Mouse (Mus musculus) liver, embryonic 15.5 days (tissue): ENCODE measurements around the gene Cyp19a1. TPM values are rescaled to one million over a fixed set of nuclear protein-coding genes. Genes with fewer than 3 reads are reported as not detected.

Source experiments
- ATAC-seq: fragments of 200-750 bp; cut with Nextera tagmentation; 2 replicates; pipeline ENCODE4 v1.8.0; 2017; ENCODE audit warnings: moderate number of reproducible peaks, mild to moderate bottlenecking, moderate library complexity; ENCODE audit not compliant: insufficient read depth
- H3K27ac ChIP-seq: fragments of 300-500 bp; sonication (generic); replicated peaks from 2 replicates; pipeline ENCODE4 v1.5.1; 2015; ENCODE audit warnings: mild to moderate bottlenecking, inconsistent platforms
- H3K27me3 ChIP-seq: fragments of 300-500 bp; sonication (generic); 2 replicates; pipeline ENCODE4 v1.6.1; 2015; ENCODE audit warnings: mild to moderate bottlenecking, inconsistent platforms
- H3K36me3 ChIP-seq: fragments of 300-500 bp; sonication (generic); replicated peaks from 2 replicates; pipeline ENCODE4 v1.6.1; 2015; ENCODE audit warnings: moderate library complexity, mild to moderate bottlenecking, inconsistent platforms
- H3K4me1 ChIP-seq: fragments of 300-500 bp; sonication (generic); replicated peaks from 2 replicates; pipeline ENCODE4 v1.6.1; 2015; ENCODE audit warnings: inconsistent platforms
- H3K4me2 ChIP-seq: fragments of 300-500 bp; sonication (generic); 2 replicates; pipeline ENCODE4 v1.6.1; 2015; ENCODE audit warnings: moderate library complexity, mild to moderate bottlenecking, inconsistent platforms
- H3K4me3 ChIP-seq: fragments of 300-500 bp; sonication (generic); replicated peaks from 2 replicates; pipeline ENCODE4 v1.5.1; 2015; ENCODE audit warnings: mild to moderate bottlenecking, inconsistent platforms
- H3K9ac ChIP-seq: fragments of 300-500 bp; sonication (generic); 2 replicates; pipeline ENCODE4 v1.6.1; 2015; ENCODE audit warnings: moderate library complexity, mild to moderate bottlenecking, inconsistent platforms
- H3K9me3 ChIP-seq: fragments of 300-500 bp; sonication (generic); replicated peaks from 2 replicates; pipeline ENCODE4 v1.6.1; 2016; ENCODE audit warnings: inconsistent platforms
- WGBS: fragments of 180-500 bp; shearing (Covaris S2); methylation state at CpG from one replicate; pipeline ENCODE4 v1.1.7; 2015; ENCODE audit warnings: mixed read lengths; ENCODE audit not compliant: insufficient replicate concordance; 5-methylcytosine and 5-hydroxymethylcytosine counted together
- polyA plus RNA-seq: library from polyadenylated mRNA; unstranded; fragments of >200 nt; fragmentation: Nextera tagmentation; extraction: Ambion mirVana; gene quantifications from 2 replicates; pipeline ENCODE4 v1.2.1, GENCODE M21; 2015

Gene Cyp19a1
- polyA plus RNA-seq, 1 experiment from 2014 or later = not detected

DNA sequence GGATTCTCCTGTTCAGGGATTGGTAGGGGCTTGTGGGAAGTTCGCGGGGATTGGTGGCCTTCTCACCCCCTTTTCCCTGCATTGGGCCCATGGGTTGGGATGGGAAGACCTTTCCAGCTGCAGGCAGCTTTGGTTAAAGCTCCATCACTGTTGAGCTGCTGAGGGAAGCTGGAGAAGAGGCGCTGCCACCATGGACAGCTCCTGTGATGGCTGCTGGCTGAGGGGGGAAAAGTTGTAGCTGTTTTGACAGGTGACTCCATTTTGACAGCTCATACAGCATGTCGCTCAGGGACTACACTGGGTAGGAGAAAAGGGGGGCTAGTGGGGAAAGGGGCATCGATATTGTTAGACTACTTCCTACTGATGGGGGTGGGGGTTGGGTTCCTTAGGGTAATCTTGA is 3.0 kb upstream of the Cyp19a1 start:
- H3K9ac ChIP-seq = no peak overlapping the region
- no peaks in the 10 kb centered on the region for H3K36me3 ChIP-seq
- no peak for ATAC-seq
- no peaks in the 10 kb centered on the region for H3K27me3 ChIP-seq
- no peaks in the 10 kb centered on the region for H3K4me1 ChIP-seq
- H3K4me3 ChIP-seq = no peak overlapping the region
- no peak overlapping the region for H3K27ac ChIP-seq
- H3K9me3 ChIP-seq = no peaks in the 10 kb centered on the region
- WGBS = 29% methylated on average over 5 of the region's 5 CpGs
- no peak overlapping the region for H3K4me2 ChIP-seq

DNA sequence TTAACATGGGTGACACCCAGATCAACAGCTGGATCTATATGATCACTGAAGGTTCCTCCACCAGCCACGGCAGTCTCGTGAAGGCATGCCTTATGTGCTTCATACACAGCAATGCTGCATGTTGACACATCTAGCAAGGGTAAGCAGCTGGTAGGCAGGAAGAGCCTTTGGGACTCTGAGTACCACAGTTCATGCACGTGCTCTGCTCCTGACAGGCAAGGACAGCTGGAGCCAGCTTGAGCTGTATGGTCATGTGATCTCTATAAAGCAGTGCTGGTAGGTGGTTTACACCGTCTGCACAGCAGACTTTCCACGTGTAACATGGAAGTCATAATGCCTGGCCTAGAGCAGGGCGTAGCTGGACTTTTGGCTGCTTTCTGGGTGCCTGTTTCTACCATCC is 2.1 kb upstream of the Cyp19a1 start:
- Histone ChIP-seq H3K9me3 (no peaks in the 10 kb centered on the region), H3K27me3 (no peaks in the 10 kb centered on the region), H3K27ac (no peak overlapping the region), H3K4me2 (no peak overlapping the region), H3K36me3 (no peaks in the 10 kb centered on the region), H3K4me1 (no peaks in the 10 kb centered on the region), H3K9ac (no peak overlapping the region), H3K4me3 (no peak overlapping the region)
- 55% methylated on average over 6 of the region's 6 CpGs for WGBS
- ATAC-seq = no peak

DNA sequence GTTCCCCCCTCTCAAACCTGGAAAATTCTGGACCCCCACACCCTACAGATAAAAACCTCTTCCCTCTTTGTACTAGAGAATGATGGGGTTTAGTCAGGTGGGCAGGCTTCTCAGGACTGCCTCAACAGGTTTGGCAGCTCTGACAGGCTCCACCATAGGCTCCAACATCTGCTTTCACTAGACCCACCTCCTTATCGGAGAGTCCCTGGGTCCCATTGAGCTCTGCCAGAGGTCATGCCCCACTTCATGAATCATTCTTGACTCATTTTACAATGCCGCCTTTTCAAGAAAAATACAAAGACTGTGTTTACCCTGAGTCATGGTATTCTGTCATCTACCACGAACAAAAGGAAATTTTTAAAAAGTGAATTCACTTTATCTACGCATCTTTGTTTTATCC is 3.2 kb downstream of the Cyp19a1 start:
- H3K4me1 ChIP-seq = no peaks in the 10 kb centered on the region
- no peak overlapping the region for H3K27ac ChIP-seq
- H3K4me3 ChIP-seq = no peak overlapping the region
- 68% methylated on average over 4 of the region's 4 CpGs for WGBS
- no peak for ATAC-seq
- no peaks in the 10 kb centered on the region for H3K27me3 ChIP-seq
- no peaks in the 10 kb centered on the region for H3K9me3 ChIP-seq
- H3K4me2 ChIP-seq = no peak overlapping the region
- no peaks in the 10 kb centered on the region for H3K36me3 ChIP-seq
- H3K9ac ChIP-seq = no peak overlapping the region

DNA sequence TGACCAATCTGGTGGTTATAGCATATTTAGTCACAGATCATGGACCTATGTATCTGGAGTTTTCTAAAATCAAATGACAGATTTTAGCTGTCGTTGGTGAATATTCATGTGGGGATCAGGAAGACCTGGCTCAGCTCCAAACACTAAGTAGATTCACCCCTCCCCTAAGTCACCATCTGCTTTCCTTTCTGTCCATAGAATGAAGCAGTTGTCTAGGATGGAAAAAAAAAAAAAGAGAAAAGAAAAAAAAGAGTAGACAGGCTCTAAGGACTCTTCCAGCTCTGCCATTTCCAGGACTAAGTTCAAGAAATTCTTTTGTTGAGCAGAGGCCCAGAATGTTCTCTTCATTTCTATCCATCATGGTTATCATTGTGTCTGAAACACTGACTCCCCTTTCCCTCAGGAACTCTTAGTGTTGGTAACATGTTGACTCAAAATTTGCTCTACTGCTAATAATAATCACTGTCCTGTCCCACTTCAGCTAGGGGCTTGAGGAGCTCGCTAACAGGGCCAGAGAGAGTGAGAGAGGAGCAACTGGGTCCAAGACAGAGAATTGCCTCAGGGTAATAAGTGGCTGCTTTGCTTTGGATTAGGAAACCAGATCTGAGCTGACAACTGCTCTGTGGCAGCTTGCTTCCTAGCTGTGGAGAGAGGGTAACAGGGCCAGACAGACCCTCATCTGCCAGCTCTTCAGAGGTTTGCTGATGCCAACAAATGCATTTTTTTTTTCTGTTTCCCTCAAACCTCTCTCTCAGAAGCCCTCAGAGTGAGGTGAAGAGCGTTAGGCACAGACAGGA is 22.8 kb downstream of the Cyp19a1 start:
- ATAC-seq = no peak
- Histone ChIP-seq H3K4me1 (no peaks in the 10 kb centered on the region), H3K27me3 (no peaks in the 10 kb centered on the region), H3K9ac (no peak overlapping the region), H3K36me3 (no peaks in the 10 kb centered on the region), H3K4me2 (no peak overlapping the region), H3K9me3 (no peaks in the 10 kb centered on the region), H3K4me3 (no peak overlapping the region), H3K27ac (no peak overlapping the region)
- WGBS = 49% methylated on average over 3 of the region's 3 CpGs

DNA sequence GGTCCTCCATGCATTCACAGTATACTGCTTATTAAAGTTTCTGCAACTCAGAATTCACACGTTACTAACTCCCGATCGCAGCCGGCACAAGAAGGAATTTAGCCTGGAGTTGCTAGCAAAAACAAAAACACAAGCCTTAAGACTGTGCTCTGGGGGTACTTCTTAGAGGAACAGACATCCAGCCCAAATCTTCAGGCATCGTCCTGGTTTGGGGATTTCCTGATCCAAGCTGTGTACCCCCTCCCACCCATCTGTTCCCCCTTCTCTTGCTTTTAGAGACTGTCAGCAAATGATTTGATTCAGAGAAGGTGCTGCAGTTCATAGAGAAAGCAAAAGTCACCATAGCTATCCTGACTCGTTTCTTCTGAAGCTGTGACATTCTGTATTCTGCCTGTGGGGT is 40.3 kb downstream of the Cyp19a1 start:
- Histone ChIP-seq H3K27me3 (no peaks in the 10 kb centered on the region), H3K4me2 (no peak overlapping the region), H3K4me1 (no peaks in the 10 kb centered on the region), H3K4me3 (no peak overlapping the region), H3K36me3 (no peaks in the 10 kb centered on the region), H3K27ac (no peak overlapping the region), H3K9ac (no peak overlapping the region), H3K9me3 (no peaks in the 10 kb centered on the region)
- WGBS = 64% methylated on average over 6 of the region's 6 CpGs
- no peak for ATAC-seq

DNA sequence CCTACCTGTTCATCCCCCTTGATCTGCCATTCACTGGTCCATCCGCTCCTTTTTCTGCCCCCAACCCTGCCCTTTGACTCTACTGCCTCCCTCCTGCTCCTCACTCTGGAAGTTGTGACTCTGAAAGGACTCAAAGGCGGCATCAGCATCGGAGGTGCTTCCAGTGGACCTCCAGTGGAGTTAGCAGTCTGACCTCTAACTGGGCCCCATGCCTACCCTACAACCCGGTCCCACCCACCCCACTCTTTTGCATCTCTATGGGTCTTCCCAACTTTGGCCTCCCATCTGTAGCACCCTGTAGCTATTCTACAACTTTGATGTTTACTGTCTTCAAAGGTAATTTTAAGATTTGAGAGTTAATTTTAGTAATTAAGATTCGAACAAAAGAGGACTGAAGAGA is 51.4 kb downstream of the Cyp19a1 start:
- H3K36me3 ChIP-seq = no peaks in the 10 kb centered on the region
- H3K27me3 ChIP-seq = no peaks in the 10 kb centered on the region
- ATAC-seq = no peak
- no peak overlapping the region for H3K27ac ChIP-seq
- no peaks in the 10 kb centered on the region for H3K9me3 ChIP-seq
- no peak overlapping the region for H3K4me2 ChIP-seq
- WGBS = 44% methylated on average over 5 of the region's 5 CpGs
- no peak overlapping the region for H3K9ac ChIP-seq
- H3K4me3 ChIP-seq = no peak overlapping the region
- no peaks in the 10 kb centered on the region for H3K4me1 ChIP-seq

DNA sequence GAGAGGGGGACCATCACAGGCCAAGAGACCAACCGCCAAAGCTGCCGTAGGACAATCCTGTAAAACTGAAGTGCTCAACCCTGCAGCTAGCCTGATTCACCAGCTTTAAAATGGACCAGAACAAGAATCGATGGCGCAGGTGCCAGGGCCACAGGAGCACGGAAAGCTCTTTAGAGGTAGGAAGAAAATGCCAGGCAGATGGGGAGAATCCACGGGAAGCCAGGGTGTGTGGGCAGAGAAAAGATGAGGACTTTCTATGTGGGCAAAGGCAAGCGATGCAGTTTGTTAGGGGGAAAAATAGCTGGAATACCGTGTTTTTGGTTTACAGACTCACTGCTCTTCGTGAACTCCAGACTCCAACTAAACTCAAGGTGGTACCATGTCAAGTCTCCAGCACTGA is 53.0 kb downstream of the Cyp19a1 start:
- Histone ChIP-seq H3K4me2 (no peak overlapping the region), H3K4me1 (no peaks in the 10 kb centered on the region), H3K9me3 (no peaks in the 10 kb centered on the region), H3K36me3 (no peaks in the 10 kb centered on the region), H3K4me3 (no peak overlapping the region), H3K27me3 (no peaks in the 10 kb centered on the region), H3K27ac (no peak overlapping the region), H3K9ac (no peak overlapping the region)
- WGBS = 71% methylated on average over 9 of the region's 9 CpGs
- ATAC-seq = no peak

DNA sequence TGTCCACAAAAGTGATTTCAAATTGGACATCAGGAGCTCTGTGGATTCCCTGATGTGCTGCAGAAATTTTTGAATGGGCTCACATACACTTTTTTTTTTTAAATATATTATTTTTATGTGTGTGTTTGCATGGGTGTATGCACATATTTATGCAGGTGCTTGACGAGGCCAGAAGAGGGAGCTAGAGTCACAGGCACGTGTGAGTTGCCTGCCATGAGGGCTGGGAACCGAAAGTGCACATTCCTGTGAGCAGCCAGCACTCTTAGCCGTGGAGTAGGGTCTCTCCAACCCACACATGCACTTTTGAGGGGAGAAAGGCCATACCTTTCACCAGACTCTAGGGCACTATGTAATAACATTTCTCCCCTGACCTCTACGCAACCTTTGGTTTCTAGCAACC is 73.1 kb downstream of the Cyp19a1 start:
- no peak for ATAC-seq

DNA sequence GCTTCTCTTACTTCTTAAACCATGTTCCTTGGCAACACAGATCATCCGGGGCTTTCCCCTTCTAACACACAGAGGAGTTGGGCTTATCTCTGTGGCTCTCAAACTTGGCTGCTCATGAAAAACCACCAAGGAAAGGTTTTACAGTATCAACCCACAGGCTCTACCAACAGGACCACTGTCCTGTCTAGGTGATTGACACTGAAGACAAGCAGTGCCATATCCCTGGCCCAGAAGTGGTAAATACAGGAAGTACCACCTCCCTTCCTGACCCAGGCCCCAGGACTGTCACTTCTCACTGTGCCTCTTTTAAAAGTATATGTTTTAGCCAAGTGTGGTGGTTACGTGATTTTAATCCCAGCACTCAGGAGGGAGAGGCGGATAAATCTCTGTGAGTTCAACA is 76.5 kb downstream of the Cyp19a1 start:
- H3K27me3 ChIP-seq = no peaks in the 10 kb centered on the region
- H3K9ac ChIP-seq = no peak overlapping the region
- no peaks in the 10 kb centered on the region for H3K9me3 ChIP-seq
- WGBS = 40% methylated on average over 3 of the region's 3 CpGs
- no peaks in the 10 kb centered on the region for H3K36me3 ChIP-seq
- H3K27ac ChIP-seq = no peak overlapping the region
- no peak overlapping the region for H3K4me2 ChIP-seq
- H3K4me3 ChIP-seq = no peak overlapping the region
- ATAC-seq = no peak
- no peaks in the 10 kb centered on the region for H3K4me1 ChIP-seq

More for the DNA sequence above, 73.1 kb downstream of the Cyp19a1 start:
- Histone ChIP-seq H3K9me3 (no peaks in the 10 kb centered on the region), H3K27ac (no peak overlapping the region), H3K4me3 (no peak overlapping the region), H3K36me3 (no peaks in the 10 kb centered on the region), H3K27me3 (no peaks in the 10 kb centered on the region), H3K4me2 (no peak overlapping the region), H3K9ac (no peak overlapping the region), H3K4me1 (no peaks in the 10 kb centered on the region)
- 49% methylated on average over 5 of the region's 5 CpGs for WGBS

DNA sequence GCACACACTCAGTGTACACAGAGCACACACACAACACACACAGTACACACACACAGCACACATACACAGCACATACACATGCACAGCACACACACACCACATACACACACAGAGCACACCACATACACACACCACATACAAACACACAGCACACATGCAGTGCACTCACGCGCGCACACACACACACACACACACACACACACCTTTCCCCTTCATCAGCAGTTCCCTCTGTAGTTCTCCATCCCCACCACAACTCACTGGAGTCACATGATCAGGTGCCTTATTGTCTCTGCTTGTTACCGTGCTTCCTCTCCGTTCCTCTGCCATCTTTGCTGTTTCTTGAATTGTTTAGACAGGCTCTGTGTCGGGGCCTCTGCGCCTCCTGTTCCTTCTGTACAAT is 85.4 kb downstream of the Cyp19a1 start:
- Histone ChIP-seq H3K9ac (no peak overlapping the region), H3K4me1 (no peaks in the 10 kb centered on the region), H3K27me3 (no peaks in the 10 kb centered on the region), H3K27ac (no peak overlapping the region), H3K9me3 (no peaks in the 10 kb centered on the region), H3K36me3 (no peaks in the 10 kb centered on the region), H3K4me3 (no peak overlapping the region), H3K4me2 (no peak overlapping the region)
- 78% methylated on average over 7 of the region's 7 CpGs for WGBS
- no peak for ATAC-seq

DNA sequence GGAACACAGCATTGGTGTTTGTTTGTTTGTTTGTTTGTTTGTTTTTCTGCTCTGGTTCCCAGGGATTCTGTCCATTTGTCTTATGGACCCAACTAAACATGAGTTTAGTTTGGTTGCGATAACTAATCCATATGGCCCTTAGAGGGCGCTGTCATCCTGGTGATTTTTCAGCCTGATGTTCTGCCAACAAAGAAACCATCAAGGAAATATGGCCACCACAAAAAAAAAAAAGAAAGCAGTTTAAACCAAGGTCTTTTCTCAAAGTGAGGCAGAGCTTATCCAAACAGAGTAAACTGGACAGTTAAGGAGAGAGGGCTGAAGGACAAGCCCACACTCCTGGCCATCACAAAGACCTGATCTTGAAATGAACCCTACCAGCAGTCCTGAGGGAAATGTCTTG is 86.6 kb downstream of the Cyp19a1 start:
- H3K9me3 ChIP-seq = no peaks in the 10 kb centered on the region
- no peak overlapping the region for H3K9ac ChIP-seq
- no peak overlapping the region for H3K4me3 ChIP-seq
- 11% methylated on average over 2 of the region's 2 CpGs for WGBS
- no peaks in the 10 kb centered on the region for H3K4me1 ChIP-seq
- no peak overlapping the region for H3K4me2 ChIP-seq
- H3K27me3 ChIP-seq = no peaks in the 10 kb centered on the region
- ATAC-seq = no peak
- no peaks in the 10 kb centered on the region for H3K36me3 ChIP-seq
- no peak overlapping the region for H3K27ac ChIP-seq

DNA sequence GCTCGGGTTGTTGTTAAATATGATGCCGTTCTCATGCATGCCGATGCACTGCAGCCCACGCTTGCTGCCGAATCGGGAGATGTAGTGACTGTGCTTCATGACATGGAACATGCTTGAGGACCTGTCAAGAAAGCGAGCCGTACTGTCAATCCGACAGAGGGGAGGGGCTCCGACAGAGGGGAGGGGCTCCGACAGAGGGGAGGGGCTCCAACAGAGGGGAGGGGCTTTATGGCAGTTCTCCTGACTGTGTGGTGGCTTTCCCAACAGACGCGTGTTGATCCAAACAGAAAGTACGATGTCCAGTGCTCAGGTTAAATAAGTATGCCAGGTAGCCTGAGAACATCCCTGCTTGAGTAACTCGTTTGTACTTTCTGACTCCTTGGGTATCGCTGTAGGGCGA is 87.7 kb downstream of the Cyp19a1 start:
- WGBS = 62% methylated on average over 17 of the region's 17 CpGs
- no peak overlapping the region for H3K4me3 ChIP-seq
- H3K9ac ChIP-seq = no peak overlapping the region
- H3K9me3 ChIP-seq = no peaks in the 10 kb centered on the region
- no peaks in the 10 kb centered on the region for H3K27me3 ChIP-seq
- no peak overlapping the region for H3K27ac ChIP-seq
- no peaks in the 10 kb centered on the region for H3K36me3 ChIP-seq
- H3K4me1 ChIP-seq = no peaks in the 10 kb centered on the region
- H3K4me2 ChIP-seq = no peak overlapping the region
- ATAC-seq = no peak
